Mouse (Mus musculus) liver, embryonic 11.5 days (tissue): ENCODE data around the gene Cdk17. TPM values are rescaled to one million over a fixed set of nuclear protein-coding genes. Genes with fewer than 3 reads are reported as not detected.

Experiments
- ATAC-seq: fragments of 200-750 bp; cut with Nextera tagmentation; replicated peaks from 2 replicates; pipeline ENCODE4 v1.8.0; 2017; ENCODE audit warnings: moderate number of reproducible peaks, mild to moderate bottlenecking, moderate TSS enrichment, moderate library complexity; ENCODE audit not compliant: low FRiP score
- DNase-seq: peaks from one replicate; pipeline ENCODE4 v3.0.0-alpha.2; 2017; ENCODE audit warnings: low spot score
- H3K27ac ChIP-seq: fragments of 300-500 bp; sonication (generic); 2 replicates; pipeline ENCODE4 v1.5.1; 2014; ENCODE audit warnings: mild to moderate bottlenecking, low read depth, low read length, control low read depth
- H3K27me3 ChIP-seq: fragments of 300-500 bp; sonication (generic); replicated peaks from 2 replicates; pipeline ENCODE4 v1.6.1; 2014; ENCODE audit warnings: low read length, mixed read lengths; ENCODE audit not compliant: control insufficient read depth, insufficient read depth
- H3K36me3 ChIP-seq: fragments of 300-500 bp; sonication (generic); 2 replicates; pipeline ENCODE4 v1.6.1; 2014; ENCODE audit warnings: mild to moderate bottlenecking, low read length, moderate library complexity, mixed read lengths; ENCODE audit not compliant: control insufficient read depth, insufficient read depth
- H3K4me1 ChIP-seq: fragments of 300-500 bp; sonication (generic); replicated peaks from 2 replicates; pipeline ENCODE4 v1.6.1; 2014; ENCODE audit warnings: low read length, mixed read lengths; ENCODE audit not compliant: control insufficient read depth, insufficient read depth
- H3K4me2 ChIP-seq: fragments of 300-500 bp; sonication (generic); 2 replicates; pipeline ENCODE4 v1.6.1; 2014; ENCODE audit warnings: mild to moderate bottlenecking, control low read depth, moderate library complexity
- H3K4me3 ChIP-seq: fragments of 300-500 bp; sonication (generic); 2 replicates; pipeline ENCODE4 v1.5.1; 2014; ENCODE audit warnings: low read depth, low read length, control low read depth
- H3K9ac ChIP-seq: fragments of 300-500 bp; sonication (generic); 2 replicates; pipeline ENCODE4 v1.6.1; 2014; ENCODE audit warnings: low read depth, low read length, control low read depth
- H3K9me3 ChIP-seq: fragments of 300-500 bp; sonication (generic); 2 replicates; pipeline ENCODE4 v1.6.1; 2016; ENCODE audit warnings: low read length, inconsistent platforms, mixed read lengths; ENCODE audit not compliant: control insufficient read depth
- WGBS: fragments of 180-500 bp; shearing (Covaris S2); extraction: QIAGEN DNeasy Blood & Tissue Kit; methylation state at CpG from one replicate; pipeline ENCODE4 v1.1.7; 2014; 5-methylcytosine and 5-hydroxymethylcytosine counted together
- polyA plus RNA-seq: library from polyadenylated mRNA; unstranded; fragments of >200 nt; fragmentation: Nextera tagmentation; extraction: Ambion mirVana; gene quantifications from 2 replicates; pipeline ENCODE4 v1.2.1, GENCODE M21; 2014

Cdk17 gene
- polyA plus RNA-seq, 1 experiment from 2014 or later = 23.1 TPM

GRCm38 (mm10) chr10:93234692-93235091 lies 74.0 kb downstream of the Cdk17 start:
- Histone ChIP-seq H3K4me3 (no peak overlapping the region), H3K9me3 (no peaks in the 10 kb centered on the region), H3K27ac (no peak overlapping the region), H3K4me1 (no peaks in the 10 kb centered on the region), H3K27me3 (no peaks in the 10 kb centered on the region), H3K4me2 (no peak overlapping the region), H3K36me3 (peaks cover 29% of the 10 kb centered on the region; the same call in 1 of the 2 replicates), H3K9ac (no peak overlapping the region)
- no peak for ATAC-seq
- DNase-seq = no peak
- WGBS = 89% methylated on average over 9 of the region's 9 CpGs

GRCm38 (mm10) chr10:93239201-93239806 lies 78.6 kb downstream of the Cdk17 start:
- Histone ChIP-seq H3K9me3 (no peaks in the 10 kb centered on the region), H3K27me3 (no peaks in the 10 kb centered on the region), H3K4me2 (no peak overlapping the region), H3K36me3 (peaks cover 34% of the 10 kb centered on the region; the same call in 1 of the 2 replicates), H3K4me1 (no peaks in the 10 kb centered on the region; the same call in 1 of the 2 replicates), H3K9ac (no peak overlapping the region), H3K4me3 (no peak overlapping the region), H3K27ac (no peak overlapping the region)
- no peak for DNase-seq
- 86% methylated on average over 9 of the region's 9 CpGs for WGBS
- ATAC-seq = no peak

DNA sequence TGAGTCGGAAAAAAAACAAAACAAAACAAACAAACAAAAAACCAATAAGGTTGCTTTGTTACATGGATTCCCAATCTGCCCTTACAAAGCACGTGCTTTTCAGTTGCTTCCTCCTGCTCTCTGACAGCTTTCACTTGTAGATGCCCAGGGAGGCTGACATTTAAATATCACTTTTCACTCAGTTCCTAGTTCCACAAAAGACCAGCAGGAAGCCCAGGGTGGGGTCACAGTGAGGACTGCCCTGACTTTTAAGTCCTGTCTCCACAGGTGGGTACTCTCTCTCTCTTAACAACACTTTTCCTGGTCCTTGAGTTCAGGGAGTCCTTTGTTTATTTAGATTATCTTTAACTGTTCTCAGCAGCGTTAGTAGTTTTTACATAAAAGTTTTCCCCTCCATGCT lies 81.5 kb downstream of the Cdk17 start:
- no peak for ATAC-seq
- Histone ChIP-seq H3K9ac (no peak overlapping the region), H3K4me3 (no peak overlapping the region), H3K27ac (no peak overlapping the region), H3K36me3 (peaks cover 24% of the 10 kb centered on the region; the same call in 1 of the 2 replicates), H3K9me3 (no peaks in the 10 kb centered on the region), H3K27me3 (no peaks in the 10 kb centered on the region), H3K4me1 (no peaks in the 10 kb centered on the region; the same call in 1 of the 2 replicates), H3K4me2 (no peak overlapping the region)
- WGBS = 53% methylated on average over 3 of the region's 3 CpGs
- DNase-seq = no peak

- WGBS = 33% methylated on average over 5 of the region's 5 CpGs
- no peak for DNase-seq
- H3K9ac ChIP-seq = no peak overlapping the region
- H3K9me3 ChIP-seq = no peaks in the 10 kb centered on the region
- H3K4me3 ChIP-seq = no peak overlapping the region
- H3K27me3 ChIP-seq = no peaks in the 10 kb centered on the region
- no peak overlapping the region for H3K4me2 ChIP-seq
- H3K36me3 ChIP-seq = peaks cover 27% of the 10 kb centered on the region; the same call in 1 of the 2 replicates
- no peak for ATAC-seq
- H3K4me1 ChIP-seq = no peaks in the 10 kb centered on the region; the same call in 1 of the 2 replicates
- H3K27ac ChIP-seq = no peak overlapping the region
These were observed 82.2 kb downstream of the Cdk17 start for GRCm38 (mm10) chr10:93242861-93243260.

- Histone ChIP-seq H3K27me3 (no peaks in the 10 kb centered on the region), H3K4me1 (no peaks in the 10 kb centered on the region; the same call in 1 of the 2 replicates), H3K9ac (no peak overlapping the region), H3K4me2 (no peak overlapping the region), H3K9me3 (no peaks in the 10 kb centered on the region), H3K4me3 (no peak overlapping the region), H3K27ac (no peak overlapping the region), H3K36me3 (peaks cover 19% of the 10 kb centered on the region; the same call in 1 of the 2 replicates)
- DNase-seq (no peak), ATAC-seq (no peak)
- 91% methylated on average over 10 of the region's 10 CpGs for WGBS
These were observed 83.6 kb downstream of the Cdk17 start for GRCm38 (mm10) chr10:93244209-93244705.

DNA sequence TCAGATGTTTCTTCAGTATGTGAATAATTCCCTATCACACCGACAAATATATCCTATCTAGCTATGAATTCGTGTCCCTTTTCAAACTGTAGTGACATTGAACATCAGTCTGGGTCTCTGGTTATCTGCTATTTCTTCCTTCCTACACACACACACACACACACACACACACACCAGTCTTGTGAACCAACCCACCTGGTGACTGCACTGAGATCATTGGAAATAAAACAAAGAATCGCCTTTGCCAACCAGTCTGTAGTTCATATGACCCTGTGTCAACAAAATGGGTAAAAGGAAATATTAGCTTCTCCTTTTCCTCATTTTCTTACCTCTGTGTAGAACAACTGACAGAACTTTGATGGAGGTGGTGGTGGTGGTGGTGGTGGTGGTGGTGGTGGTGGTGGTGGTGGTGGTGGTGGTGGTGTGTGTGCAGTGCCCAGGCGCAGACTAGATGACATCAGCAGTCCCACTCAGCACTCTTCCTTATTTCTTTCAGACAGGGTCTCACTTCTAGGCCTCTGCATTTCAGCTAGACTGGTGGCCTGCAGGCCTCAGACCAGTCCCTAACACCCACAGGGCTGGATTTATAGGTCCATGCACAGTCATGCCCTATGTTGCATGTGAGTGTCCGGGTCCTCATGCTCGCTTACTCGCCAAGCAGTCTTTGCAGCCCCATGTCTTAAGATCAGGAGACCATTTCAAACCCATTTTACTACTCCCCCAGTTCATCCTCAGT lies 85.7 kb downstream of the Cdk17 start:
- Histone ChIP-seq H3K9ac (no peak overlapping the region), H3K36me3 (peaks cover 15% of the 10 kb centered on the region; the same call in 1 of the 2 replicates), H3K4me1 (no peaks in the 10 kb centered on the region; the same call in 1 of the 2 replicates), H3K9me3 (no peaks in the 10 kb centered on the region), H3K4me3 (no peak overlapping the region), H3K4me2 (no peak overlapping the region), H3K27ac (no peak overlapping the region), H3K27me3 (no peaks in the 10 kb centered on the region)
- ATAC-seq = no peak
- WGBS = 90% methylated on average over 7 of the region's 7 CpGs
- DNase-seq = no peak

GRCm38 (mm10) chr10:93247422-93247821 lies 86.7 kb downstream of the Cdk17 start:
- Histone ChIP-seq H3K27ac (no peak overlapping the region), H3K36me3 (peaks cover 9% of the 10 kb centered on the region; the same call in 1 of the 2 replicates), H3K9ac (no peak overlapping the region), H3K4me1 (no peaks in the 10 kb centered on the region), H3K4me2 (no peak overlapping the region), H3K4me3 (no peak overlapping the region), H3K27me3 (no peaks in the 10 kb centered on the region), H3K9me3 (no peaks in the 10 kb centered on the region)
- ATAC-seq (no peak), DNase-seq (no peak)
- WGBS = 92% methylated on average over 12 of the region's 12 CpGs

DNA sequence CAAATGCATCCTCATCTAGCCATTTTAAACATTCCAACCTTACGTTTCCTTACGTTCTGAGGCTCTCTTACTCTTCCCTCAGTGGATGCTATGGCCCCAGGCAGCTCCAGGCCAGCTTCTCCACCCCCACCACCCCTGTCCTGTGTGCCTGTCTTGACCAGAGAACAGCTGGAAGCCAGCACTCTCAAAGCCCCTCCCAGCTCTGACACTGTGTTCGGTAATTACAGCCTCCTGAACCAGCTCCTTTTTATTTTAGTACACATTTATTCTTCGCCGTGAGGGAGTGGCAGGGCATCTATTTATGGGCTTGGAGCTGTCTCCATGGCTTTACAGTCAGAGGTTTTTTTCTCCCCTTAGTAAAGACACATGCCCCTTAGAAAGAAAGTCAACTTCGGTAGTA lies 87.2 kb downstream of the Cdk17 start:
- H3K9ac ChIP-seq = no peak overlapping the region
- H3K27ac ChIP-seq = no peak overlapping the region
- H3K4me1 ChIP-seq = no peaks in the 10 kb centered on the region
- no peaks in the 10 kb centered on the region for H3K9me3 ChIP-seq
- no peak overlapping the region for H3K4me3 ChIP-seq
- WGBS = 79% methylated on average over 6 of the region's 6 CpGs
- H3K36me3 ChIP-seq = peaks cover 9% of the 10 kb centered on the region; the same call in 1 of the 2 replicates
- DNase-seq = no peak
- H3K4me2 ChIP-seq = no peak overlapping the region
- no peaks in the 10 kb centered on the region for H3K27me3 ChIP-seq
- ATAC-seq = no peak
